Mouse (Mus musculus): ENCODE data around the gene Cacng1.
A peak's percentile ranks its signal among the peaks of the same experiment; 100 is the strongest.

Cacng1 gene

GRCm38 (mm10) chr11:107707897-107708610, 8.3 kb downstream of the Cacng1 start:
- peak; percentile 50 for DNase-seq

- no peak for DNase-seq
These were observed 10.7 kb downstream of the Cacng1 start for GRCm38 (mm10) chr11:107705476-107706074.

GRCm38 (mm10) chr11:107705060-107705459, 11.3 kb downstream of the Cacng1 start:
- no peak for DNase-seq

GRCm38 (mm10) chr11:107703272-107704134, 12.8 kb downstream of the Cacng1 start:
- no peak for DNase-seq

- no peak for DNase-seq
These were observed 16.4 kb downstream of the Cacng1 start for GRCm38 (mm10) chr11:107699967-107700366.

- no peak for DNase-seq
These were observed 23.0 kb downstream of the Cacng1 start for GRCm38 (mm10) chr11:107693338-107693737.

GRCm38 (mm10) chr11:107691569-107691968, 24.8 kb downstream of the Cacng1 start:
- DNase-seq = no peak

GRCm38 (mm10) chr11:107688480-107688879, 27.8 kb downstream of the Cacng1 start:
- DNase-seq = no peak

GRCm38 (mm10) chr11:107686290-107686689, 30.0 kb downstream of the Cacng1 start:
- no peak for DNase-seq

- DNase-seq = peak; percentile 30
These were observed 32.5 kb downstream of the Cacng1 start for GRCm38 (mm10) chr11:107683544-107684465.

GRCm38 (mm10) chr11:107682694-107683355, 33.5 kb downstream of the Cacng1 start:
- no peak for DNase-seq

GRCm38 (mm10) chr11:107676207-107676940, 39.9 kb downstream of the Cacng1 start:
- DNase-seq = no peak

- no peak for DNase-seq
These were observed 41.1 kb downstream of the Cacng1 start for GRCm38 (mm10) chr11:107675246-107675645.

- no peak for DNase-seq
These were observed 41.7 kb downstream of the Cacng1 start for GRCm38 (mm10) chr11:107674601-107675000.

- DNase-seq = no peak
These were observed 42.3 kb downstream of the Cacng1 start for GRCm38 (mm10) chr11:107674006-107674405.

- no peak for DNase-seq
These were observed 47.3 kb downstream of the Cacng1 start for GRCm38 (mm10) chr11:107668977-107669376.

- DNase-seq = no peak
These were observed 48.1 kb downstream of the Cacng1 start for GRCm38 (mm10) chr11:107668223-107668622.

- no peak for DNase-seq
These were observed 48.8 kb downstream of the Cacng1 start for GRCm38 (mm10) chr11:107667542-107667941.

GRCm38 (mm10) chr11:107662666-107663065, 53.7 kb downstream of the Cacng1 start:
- no peak for DNase-seq

GRCm38 (mm10) chr11:107660452-107660851, 55.9 kb downstream of the Cacng1 start:
- no peak for DNase-seq

GRCm38 (mm10) chr11:107657117-107657516, 59.2 kb downstream of the Cacng1 start:
- no peak for DNase-seq
